Mouse (Mus musculus) E14TG2a.4 (cell line): ENCODE measurements around the gene Rrnad1.

Experiments used
- CTCF ChIP-seq: conservative IDR thresholded peaks from 2 replicates; pipeline ENCODE4 v1.5.1; 2014; ENCODE audit warnings: low read length
- NANOG ChIP-seq: IDR thresholded peaks from 2 replicates; pipeline ENCODE4 v1.6.1; 2014; ENCODE audit warnings: borderline replicate concordance, low read length, mixed read lengths
- POU5F1 ChIP-seq: IDR thresholded peaks from 2 replicates; pipeline ENCODE4 v1.6.1; 2014; ENCODE audit warnings: low read length, borderline replicate concordance

GRCm38 (mm10) chr3:87972203-87972664 lies 41.7 kb upstream of the Rrnad1 start:
- TF ChIP-seq CTCF: no peak
- no peak for TF ChIP-seq POU5F1
- TF ChIP-seq NANOG: no peak
